Mouse (Mus musculus) cerebellum, postnatal 10 days (tissue): Measurements from ENCODE around the gene Bglap.

Experiments used
- DNase-seq, 2 experiments: peaks; one replicate each; pipeline ENCODE4 v3.0.0; 2021; ENCODE audit warnings: mixed read lengths in 2 of 2

Bglap gene

DNA sequence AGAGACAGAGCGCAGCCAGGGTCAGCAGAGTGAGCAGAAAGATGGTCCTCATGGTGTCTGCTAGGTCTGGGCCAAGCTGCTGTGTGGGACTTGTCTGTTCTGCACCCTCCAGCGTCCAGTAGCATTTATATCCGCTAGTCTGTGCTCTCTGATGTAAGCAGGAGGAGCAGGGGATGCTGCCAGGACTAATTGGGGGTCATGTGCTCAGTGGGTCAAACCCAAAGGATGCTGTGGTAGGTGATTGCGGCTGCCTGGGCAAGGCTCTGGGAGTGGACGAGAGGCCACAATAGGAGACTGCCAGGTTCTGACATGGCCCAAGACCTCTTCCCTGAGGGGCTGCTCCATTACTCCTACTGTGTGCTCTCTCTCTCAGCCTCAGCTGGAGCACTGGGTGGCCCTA lies at the start of gene Bglap:
TSS of gene Bglap (minus strand) at position 101 of the 400 bp plus-strand sequence.
- no peak for DNase-seq

DNA sequence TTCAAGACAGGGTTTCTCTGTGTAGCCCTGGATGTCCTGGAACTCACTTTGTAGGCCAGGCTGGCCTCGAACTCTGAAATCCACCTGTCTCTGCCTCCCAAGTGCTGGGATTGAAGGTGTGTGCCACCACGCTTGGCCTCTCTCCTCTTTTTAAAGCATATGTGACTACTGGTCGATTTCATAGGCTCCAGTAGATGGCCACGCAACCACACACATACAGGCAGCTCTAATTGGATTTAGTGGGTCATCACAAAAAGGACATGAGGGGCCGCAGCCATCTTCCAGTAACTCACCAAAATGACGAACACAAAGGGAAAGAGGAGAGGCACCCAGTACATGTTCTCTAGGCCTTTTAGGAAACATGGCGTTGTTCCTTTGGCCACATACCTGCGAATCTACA lies 44.4 kb upstream of the Bglap start:
- DNase-seq = peak in 1 of 2 experiments; percentile 30

DNA sequence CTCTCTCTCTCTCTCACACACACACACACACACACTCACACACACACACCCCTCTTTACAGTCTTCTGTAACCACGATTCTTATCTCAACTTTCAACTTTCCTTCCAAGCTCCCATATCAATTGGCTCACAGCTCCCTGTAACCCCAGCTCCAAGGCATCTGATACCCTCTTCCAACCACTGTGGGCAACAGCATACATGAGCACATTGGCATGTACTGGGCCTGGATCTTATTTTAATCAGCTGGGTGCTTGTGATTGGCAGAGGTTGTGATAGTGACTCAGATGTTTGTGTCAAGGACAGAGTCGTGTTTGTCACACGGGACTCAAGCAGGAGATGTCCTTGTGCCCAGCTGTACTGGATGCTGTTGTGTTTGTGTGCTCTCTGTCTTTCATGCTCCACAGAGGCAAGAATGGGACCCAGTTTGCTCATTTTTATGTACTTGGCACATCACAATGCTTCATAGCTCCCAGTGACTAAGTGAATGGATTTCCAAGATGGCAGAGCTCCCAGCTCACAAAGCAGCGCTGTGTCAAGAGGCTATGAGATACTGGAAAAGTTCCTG lies 43.2 kb upstream of the Bglap start:
- DNase-seq = no peak

DNA sequence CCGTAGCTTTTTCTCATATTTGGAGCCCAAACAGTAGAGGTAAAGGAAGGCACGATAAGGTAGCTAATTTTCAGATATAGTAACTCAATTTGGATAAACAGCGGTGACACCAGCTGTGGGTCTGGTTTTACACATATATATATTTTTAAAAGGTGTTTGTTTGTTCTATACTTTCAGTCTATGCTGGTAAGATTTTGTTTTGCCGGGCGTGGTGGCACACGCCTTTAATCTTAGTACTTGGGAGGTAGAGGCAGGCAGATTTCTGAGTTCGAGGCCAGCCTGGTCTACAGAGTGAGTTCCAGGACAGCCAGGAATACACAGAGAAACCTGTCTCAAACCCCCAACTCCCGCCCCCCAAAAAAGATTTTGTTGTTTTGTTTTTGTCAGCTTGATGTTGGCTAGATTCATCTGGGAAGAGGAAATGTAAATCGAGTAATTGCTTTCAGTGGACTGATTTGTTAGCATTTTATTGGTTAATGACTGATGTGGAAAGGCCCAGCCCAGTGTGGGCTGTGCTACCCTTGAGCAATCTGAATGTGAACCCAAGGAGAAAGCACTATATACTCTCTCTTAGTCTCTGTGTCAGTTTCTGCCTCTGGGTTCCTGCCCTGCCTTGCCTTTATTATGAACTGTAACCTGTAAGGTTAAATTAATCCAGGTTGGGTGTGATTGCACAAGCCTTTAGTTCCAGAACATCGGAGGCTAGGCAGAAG lies 41.6 kb upstream of the Bglap start:
- DNase-seq = no peak

DNA sequence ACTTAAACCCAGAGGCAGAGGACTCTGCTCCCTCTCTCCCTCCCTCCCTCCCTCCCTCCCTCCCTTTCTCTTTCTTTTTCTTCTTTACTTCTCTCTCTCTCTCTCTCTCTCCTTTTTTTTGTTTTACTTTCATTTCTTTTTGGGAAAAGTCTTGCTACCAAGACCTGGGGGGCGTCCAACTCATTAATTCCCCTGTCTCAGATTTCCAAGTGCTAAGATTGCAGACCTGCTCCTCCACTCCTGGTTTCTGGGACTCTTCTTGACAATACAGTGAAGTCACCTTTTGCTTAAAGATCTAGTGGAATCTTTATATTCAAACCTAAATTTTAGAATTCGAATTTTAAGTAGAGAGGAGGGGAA lies 41.0 kb upstream of the Bglap start:
- no peak for DNase-seq

DNA sequence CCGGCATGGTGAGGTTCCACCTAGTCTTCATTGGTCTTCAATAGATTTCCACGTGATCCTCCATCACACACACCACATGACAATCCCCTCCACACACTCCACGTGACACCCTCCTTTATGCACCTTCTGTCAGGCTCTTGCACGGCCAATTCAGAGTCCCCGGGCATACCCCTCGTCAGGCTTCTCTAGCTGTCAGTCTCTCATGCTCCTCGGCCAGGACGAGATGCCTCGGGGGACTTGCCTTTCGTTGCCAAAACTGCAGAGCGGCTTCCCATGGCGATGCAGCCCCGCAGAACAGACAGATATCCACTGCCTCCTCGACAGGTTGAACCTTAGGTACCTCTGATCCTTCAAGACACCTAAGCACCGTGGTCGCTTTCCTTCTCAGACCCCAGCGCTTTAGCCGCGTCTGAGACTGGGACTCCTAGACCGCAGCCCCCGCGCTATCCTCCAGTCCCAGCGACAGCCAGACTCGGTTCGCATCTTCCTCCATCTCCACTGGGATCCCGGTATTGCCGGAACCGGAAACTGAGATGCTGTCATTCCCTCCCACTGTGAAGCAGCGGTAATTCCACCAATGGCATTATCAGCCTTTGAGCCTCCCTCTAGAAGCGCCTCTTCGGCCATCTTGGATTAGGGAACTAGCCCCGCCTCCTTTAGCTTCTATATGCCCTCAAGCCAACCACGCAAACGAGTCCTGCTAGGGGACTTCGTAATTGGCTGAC lies 40.5 kb upstream of the Bglap start, which contains the start of gene Slc25a44:
TSS of gene Slc25a44 (minus strand) at position 535 of the 725 bp plus-strand sequence.
- DNase-seq = peak; percentile 97 to 98

DNA sequence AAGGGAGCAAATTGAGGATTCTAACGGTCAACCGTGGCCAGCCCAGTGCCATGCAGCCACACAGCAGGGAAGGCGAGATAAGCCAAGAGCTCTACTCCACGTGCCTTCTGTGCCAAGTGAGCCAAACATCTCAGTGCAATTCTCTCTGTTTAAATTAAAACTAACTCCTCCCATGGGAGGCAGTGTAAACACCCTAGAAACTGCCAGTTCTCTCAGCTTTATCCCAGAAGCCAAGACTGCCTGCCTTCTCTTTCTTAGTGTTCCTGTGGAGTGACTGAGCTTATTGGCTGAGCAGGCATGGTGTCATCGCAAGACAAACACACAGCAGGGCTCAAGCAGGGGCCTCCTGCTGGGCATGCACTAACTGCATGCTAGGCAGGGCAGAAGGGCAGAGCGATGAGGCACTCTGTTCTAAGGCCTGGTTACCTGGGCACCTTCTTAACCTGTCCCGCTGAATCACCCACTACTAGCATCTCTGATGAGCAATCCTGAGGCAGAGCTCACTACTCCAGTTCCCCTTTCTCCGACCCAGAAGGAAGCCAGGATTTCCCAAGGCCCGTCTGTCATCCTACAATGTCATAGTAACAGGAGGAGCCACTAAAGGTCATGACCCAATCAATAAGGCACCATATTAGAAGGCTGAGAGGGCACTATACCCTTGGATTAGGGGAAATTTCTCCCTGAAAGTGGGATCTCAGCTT lies 37.9 kb upstream of the Bglap start:
- DNase-seq = peak; percentile 76 to 81

DNA sequence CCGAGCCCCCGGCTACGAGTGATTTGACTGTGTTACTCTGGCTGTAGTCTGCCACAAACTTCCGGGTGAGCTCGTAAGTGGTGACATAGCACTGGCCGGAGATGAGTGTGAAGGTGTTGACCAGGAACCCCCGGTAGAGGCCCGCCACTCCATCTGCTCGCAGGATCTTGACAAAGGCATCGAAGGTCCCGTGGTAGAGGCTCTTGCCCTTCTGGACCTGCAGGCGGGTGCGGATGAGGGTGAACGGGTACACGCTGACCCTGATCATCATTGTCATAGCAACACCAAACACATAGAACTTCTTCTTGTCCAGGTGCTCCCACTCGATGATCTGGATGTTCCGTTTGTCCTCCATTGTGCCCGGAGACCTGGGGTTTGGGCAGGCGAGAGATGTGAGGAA lies 36.5 kb upstream of the Bglap start:
- no peak for DNase-seq

DNA sequence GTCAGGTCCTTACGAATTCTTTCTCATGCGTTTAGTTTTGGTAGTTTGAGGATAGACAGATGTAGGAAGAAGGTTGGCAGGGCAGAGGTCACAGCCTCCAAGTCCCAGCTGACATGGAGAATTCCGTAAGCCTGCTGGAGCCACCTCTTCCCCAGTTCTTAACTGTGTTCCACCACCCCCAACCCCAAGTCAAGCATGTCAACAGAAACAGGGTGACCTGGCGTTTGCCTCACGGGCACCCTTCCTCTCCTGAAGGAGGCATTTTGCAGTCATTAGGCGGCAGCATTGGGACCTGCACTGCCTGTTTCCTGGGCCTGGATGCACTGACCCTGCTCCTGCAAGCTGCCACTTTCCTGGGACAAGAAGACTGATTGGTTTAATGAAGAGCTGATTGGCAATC lies 33.8 kb upstream of the Bglap start:
- DNase-seq = no peak

DNA sequence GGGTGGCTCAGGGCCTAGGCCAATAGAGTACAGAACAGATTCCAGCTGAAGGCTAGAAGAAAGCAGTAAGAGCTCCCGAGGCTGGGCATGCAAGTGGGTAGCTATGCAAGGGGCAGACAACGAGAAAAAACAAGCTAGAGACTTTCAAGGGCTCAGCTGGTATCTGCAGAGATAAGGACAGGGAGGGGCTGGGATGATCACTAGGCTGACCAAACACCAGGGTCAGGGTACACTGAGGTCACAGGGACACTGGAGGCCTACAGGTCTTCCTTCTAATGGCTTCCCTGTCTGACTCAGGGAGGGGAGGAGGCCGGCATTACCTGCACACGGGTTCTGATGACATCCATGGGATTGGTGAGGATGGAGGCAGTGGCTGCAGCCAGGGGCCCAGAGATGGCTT lies 31.4 kb upstream of the Bglap start:
- no peak for DNase-seq

DNA sequence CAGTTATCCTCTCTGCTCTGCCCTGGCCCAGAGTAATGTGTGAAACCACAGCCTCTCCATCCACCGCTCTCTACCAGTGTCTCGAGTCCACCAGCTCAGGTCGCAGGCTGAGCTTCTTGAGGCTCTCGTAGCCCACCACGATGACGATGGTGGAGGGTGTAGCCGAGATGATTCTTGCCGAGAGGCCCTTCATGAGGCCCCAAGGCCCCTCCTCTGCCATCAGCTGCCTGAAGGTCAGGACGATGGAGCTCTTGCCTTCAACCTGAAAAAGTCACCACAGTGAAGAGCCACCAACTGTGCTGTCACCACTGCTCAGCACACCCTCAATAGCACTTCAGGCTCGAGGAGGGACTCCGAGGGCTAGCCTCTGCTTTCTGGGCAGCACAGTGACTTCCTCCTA lies 28.4 kb upstream of the Bglap start:
- DNase-seq = no peak

DNA sequence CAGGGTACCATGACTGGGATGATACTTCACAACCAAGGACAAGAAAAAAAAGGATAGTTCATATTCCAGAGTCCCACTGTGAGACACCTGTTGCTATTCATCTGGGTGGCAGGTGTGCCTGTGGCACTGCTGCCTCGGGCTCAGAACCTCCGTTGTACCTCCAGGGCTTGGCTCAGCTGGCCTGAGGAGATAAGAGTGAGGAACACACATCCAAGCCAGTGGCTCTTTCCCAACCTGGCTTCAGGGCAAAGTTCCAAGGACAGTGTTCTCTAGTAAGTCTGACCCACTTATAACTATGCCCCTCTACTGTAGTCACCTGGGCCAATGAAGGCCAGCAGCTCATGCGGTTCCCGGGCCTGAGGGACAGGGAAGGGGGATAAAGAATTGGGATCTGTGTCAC lies 27.4 kb upstream of the Bglap start:
- peak; percentile 33 to 40 for DNase-seq

DNA sequence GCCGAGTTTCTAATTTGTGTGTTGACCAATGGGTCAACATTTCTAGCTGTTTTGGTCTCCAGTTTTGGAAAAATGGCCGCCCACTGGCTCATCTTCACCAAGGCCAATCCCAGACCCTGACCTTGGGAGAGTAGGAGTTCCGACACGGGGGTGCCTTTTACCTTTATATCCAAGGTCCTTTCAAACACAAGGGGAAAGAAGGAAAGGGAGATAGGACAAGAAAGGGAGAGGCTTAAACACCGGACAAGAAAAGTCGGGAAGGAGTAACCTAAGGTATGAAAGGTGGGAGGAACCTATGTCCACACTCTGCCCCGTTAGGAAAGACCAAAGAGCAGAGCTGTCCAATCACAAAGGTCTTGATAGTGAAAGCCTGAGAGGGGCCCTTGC lies 26.4 kb upstream of the Bglap start:
- DNase-seq = peak in 1 of 2 experiments; percentile 34

DNA sequence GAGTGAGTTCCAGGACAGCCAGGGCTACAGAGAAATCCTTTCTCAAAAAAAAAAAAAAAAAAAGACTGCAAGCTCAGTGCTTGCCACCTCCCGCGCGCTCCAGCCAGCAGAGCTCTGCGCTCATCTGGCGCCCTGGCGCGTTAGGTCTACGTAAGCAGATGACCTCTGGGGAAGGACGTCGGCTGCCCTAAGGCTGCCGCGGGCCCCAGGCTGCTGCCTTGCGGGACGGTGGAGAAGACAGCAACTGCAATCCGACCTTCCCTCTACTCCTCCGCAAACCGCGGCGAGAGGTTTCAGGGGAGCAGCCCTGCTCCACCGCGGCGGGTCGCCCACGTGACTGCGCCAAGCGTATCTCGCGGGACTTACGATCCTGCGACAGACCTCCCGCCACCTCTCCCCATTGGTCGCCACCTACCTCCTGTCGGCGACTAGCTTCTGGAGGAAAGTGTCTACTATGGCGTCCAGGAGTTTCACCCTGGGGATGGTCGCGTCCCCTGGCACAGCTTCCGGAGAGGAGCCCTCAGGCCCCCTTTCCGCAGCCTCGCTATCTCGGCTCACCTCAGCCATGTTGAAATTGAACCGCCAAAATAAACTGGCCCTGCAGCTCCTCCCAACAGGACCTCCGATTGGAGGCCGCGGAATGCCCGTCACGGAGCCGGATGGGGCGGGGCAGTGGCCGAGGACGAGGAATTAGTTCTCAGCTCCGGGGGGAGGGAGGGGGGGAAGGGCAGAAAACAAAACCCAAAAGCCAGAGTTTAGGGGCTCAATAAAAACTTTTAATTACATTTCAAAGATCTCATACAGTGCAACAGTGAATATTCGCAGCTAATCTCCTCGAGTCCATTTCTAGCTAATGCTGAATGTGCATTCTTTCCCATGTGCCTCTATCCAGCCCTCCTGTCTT lies 25.7 kb upstream of the Bglap start, which contains the start of gene Pmf1:
TSS of gene Pmf1 (minus strand) at position 591 of the 904 bp plus-strand sequence.
- peak; percentile 93 to 96 for DNase-seq

DNA sequence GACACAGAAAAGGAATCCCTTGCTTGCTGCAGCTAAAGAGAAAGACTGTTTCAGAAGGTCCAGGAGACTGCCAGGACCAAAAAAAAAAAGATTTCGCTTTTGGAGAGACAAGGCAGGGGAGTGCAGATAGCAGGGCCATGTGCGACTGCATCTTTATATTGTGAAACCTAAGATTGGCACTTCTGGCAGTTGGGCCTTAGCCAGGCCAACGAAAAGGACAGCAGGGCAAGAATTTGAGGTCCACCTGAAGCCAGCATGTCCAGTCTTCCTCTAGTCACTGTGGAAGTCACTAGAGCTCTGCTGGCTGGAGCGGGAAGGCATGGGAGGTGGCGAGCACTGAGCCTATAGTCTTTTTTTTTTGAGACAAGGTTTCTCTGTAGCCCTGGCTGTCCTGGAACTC lies 24.7 kb upstream of the Bglap start:
- no peak for DNase-seq

DNA sequence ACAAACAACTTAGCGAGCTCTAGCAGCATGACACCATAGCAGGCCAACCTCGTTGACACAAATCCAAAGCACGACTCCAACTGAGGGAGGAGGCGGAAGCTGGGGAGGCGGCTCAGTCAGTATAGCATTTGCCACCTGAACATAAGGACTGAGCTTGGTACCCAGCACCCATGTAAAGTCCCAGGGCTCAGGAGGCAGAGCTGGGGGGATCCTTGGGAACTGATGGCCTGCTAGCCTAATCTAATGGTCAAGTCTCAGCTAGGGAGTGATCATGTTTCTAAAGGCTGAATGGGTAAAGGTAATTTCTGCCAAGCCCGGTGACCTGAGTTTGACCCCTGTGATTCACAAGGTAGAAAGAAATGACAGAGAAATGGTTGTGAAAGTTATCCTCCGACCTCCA lies 23.3 kb upstream of the Bglap start:
- peak in 1 of 2 experiments; percentile 32 for DNase-seq

DNA sequence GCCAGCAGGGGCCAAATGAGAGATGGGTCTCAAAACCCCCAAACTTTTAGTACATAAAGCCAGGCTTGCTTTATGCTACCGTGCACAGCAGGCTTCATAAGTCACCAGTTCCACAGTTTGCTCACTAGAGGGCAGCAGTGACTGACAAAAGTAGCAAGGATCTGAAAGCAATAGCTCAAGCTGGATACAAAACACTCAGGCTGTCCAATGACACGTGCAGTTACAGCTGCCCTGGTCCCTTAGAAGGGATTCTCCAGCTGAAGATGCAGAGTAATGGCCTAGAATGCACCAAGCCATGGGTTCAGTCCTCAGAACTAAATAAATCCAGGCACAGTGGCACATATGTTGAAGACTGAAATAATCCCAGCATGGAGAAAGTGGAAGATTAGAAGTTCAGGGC lies 22.8 kb upstream of the Bglap start:
- DNase-seq = peak; percentile 79 to 86

DNA sequence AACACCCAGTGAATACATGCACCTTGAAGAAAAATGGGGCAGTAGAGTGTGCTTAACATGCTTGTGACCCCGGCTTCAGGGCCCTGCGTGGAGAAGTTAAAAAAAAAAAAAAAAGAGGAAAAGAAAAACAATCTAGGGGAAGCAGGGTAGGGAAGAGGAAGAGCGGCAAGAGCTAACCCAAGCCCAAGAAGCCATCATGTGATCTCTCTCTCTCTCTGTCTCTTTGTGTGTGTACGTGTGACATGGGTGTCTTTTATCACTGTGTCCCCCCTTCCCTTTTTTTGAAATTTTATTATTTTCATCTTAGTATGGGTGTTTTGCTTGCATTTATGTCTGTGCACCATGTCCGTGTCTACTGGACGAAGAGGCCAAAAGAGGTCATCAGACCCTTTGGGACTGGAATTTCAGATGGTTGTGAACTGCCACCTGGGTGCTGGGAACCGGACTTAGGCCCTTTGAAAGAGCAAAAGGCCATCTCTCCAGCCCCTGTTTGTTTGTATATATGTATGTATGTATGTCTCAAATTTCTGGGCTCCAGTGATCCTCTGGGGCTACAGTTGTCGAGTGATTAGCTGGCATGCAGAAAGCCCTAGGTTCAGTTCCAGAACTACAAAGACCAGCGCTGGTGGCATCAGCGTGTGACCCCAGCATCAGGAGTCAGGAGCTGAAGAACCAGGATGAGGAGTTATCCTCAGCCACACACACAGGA lies 19.4 kb upstream of the Bglap start:
- no peak for DNase-seq

DNA sequence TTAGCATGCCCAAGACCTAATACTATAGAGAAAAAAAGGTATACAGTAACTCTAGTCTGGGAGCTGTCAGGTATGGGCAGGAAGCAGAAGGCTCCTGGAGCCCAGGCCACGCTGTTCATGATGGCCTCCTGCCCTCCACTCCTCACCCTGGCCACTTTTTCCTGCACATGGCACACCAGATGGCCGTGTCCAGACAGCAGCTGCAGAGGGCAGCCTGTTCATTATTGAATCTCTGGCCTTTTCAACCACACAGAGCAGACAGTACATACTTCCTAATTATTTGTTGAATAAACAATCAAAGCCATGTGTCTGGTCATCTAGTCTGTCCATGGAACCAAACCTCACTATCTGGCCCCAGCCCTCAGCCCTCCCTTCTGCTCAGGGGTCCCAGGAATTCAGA lies 14.4 kb upstream of the Bglap start:
- DNase-seq = peak; percentile 85 to 86

DNA sequence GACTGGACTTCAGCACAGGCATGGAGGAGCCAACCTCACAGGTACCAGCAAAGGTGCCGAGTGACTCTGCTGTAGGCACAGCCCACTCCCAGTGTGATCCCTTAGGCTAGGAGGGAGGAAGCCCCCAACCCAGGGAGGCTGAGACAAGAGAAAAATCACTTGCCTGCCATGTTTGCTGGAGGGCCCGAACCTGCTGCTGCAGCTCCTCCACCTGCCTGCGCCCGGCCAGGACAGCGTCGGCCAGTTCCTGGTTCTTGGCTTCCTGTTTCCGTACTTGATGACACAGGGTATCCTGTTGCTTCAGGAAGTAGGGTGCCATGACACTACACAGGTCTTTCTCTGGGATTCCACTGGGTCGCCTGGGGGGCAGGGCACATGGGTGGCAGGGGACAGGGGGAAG lies 11.5 kb upstream of the Bglap start:
- no peak for DNase-seq

DNA sequence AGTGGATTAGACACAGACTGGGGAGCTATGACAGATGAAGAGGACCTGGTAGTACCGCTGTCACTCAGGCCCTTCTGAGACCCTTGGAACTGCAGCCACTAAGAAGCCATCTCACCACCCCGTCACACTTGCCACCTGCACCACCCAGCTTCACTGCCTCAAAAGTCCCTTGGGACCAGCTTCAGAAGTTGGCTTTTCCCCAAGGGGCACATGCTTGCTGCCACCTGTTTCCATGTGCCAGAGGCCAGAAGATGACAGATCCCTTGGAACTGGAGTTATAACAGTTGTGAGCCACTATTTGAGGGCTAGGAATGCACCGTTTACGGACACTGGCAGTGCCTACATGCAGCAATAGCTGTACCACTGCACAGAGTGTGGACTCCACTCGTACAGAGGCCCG lies 11.0 kb upstream of the Bglap start:
- DNase-seq = peak; percentile 24 to 45
